Mouse (Mus musculus): ENCODE data around the gene F11r.

DNA sequence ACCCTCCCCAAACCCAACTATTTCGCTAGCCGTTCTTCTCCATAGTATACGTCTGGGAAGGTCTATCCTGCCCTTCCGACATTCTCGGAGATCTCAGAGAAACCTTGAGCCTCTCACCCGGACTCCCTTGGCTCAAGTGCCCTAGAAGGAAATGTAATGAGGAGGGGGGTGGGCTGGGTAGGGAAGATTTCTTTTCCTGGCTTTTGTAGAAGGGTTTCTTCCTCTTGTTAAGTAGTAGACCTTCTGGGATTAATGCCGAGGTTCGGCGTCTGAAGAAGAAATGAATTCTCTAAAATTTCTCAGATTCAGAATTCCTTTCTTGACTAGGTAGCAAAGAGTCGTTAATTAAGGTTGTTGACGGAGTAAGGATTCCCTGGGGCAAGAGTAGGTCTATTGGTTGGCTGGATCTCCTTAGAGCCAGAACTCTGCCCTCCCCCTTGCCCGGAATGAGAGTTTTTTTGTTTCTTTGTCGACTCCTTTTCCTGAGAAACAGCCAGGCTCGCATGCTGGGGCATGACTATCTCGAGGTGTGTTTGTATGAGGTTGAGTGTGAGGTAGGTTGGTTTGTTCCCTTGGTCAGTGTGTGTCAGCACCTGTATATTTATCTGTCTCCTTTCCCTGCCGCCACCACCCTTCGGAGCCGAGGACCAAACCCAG, 807 bp downstream of the F11r start:
- TF ChIP-seq CTCF (IDR thresholded peaks at IDR 0.05; ENCODE audit: low read depth) = no peak
- no peak for TF ChIP-seq EP300 (optimal IDR thresholded peaks at IDR 0.05)

Measured in stomach, postnatal 0 days (tissue).